Mouse (Mus musculus): ENCODE results near the gene Pdgfc.

GRCm38 (mm10) chr3:81044653-81045343, 8.6 kb downstream of the Pdgfc start:
- TF ChIP-seq POLR2A (IDR thresholded peaks at IDR 0.05; ENCODE audit: insufficient read depth, low read depth, low read length) (no peak), CTCF (IDR thresholded peaks at IDR 0.05; ENCODE audit: insufficient read depth, low read depth, low read length) (no peak)
